ENCODE assay signal across 24 mouse cellular contexts in the genomic region with DNA sequence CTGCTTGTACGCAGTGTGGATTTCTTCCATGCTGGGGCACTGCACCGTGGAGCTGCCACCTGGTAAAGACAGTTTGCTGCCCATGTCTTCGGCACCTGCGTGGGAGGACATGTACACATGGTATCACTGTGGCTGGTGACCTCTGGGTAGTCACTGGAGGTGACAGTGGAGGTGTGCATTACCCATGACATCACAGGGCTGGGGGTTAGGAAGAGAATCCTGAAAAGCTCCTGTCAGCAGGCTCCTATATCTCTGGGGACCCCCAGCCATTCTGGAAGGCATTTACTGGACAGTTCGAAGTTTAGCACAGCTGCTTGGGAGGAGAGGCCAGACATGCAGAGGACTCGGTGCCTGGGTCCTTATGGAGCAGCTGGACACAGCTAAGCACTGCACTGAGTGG. TPM values are rescaled to one million over a fixed set of nuclear protein-coding genes. Genes with fewer than 3 reads are reported as not detected.
A peak's percentile ranks its signal among the peaks of the same experiment; 100 is the strongest.
DNase-seq lines count a peak whose midpoint lies in the region; ATAC-seq and TF ChIP-seq lines count a peak whose summit lies in the region.
"Had no signal": no experiment of that assay in that cellular context is flagged by ENCODE, and none has a peak within 500 bp of the region (broad histone marks: within the 10 kb centered on the region; RNA-seq: fewer than 3 reads in every experiment).

No protein-coding gene starts in this region.

- TF ChIP-seq CTCF in liver, postnatal 0 days (IDR thresholded peaks at IDR 0.05; ENCODE audit: low read depth): no peak
- TF ChIP-seq CTCF in heart, postnatal 0 days (IDR thresholded peaks at IDR 0.05; ENCODE audit: low read depth): no peak

- peaks cover 4% of the 10 kb centered on the region; the same call in 1 of the 2 replicates for H3K4me1 ChIP-seq in hindbrain, embryonic 16.5 days (ENCODE audit: control insufficient read depth, insufficient read depth, low read depth, low read length)
- peaks cover 10% of the 10 kb centered on the region for H3K4me1 ChIP-seq in hindbrain, embryonic 13.5 days (replicated peaks)
- H3K4me1 ChIP-seq in liver, postnatal 0 days (ENCODE audit: insufficient read depth): peaks cover 6% of the 10 kb centered on the region; the same call in 1 of the 2 replicates
- peaks cover 8% of the 10 kb centered on the region; the same call in 1 of the 2 replicates for H3K4me1 ChIP-seq in brown adipose tissue, adult 24 weeks (ENCODE audit: control insufficient read depth, insufficient read depth, insufficient read length, low read length)
- H3K4me1 ChIP-seq in heart, postnatal 0 days (ENCODE audit: control insufficient read depth, insufficient read depth): no peaks in the 10 kb centered on the region

- H3K36me3 ChIP-seq in hindbrain, embryonic 16.5 days (ENCODE audit: control insufficient read depth, insufficient read depth, low read length): no peaks in the 10 kb centered on the region
- H3K36me3 ChIP-seq in hindbrain, embryonic 13.5 days: no peaks in the 10 kb centered on the region
- H3K36me3 ChIP-seq in liver, postnatal 0 days (replicated peaks; ENCODE audit: insufficient read depth, low read length): no peaks in the 10 kb centered on the region
- H3K36me3 ChIP-seq in heart, postnatal 0 days (replicated peaks; ENCODE audit: control insufficient read depth, insufficient read depth, low read length): 0 out of 2 replicates have a peak, but pooled peaks cover 4% of the 10 kb centered on the region
- H3K36me3 ChIP-seq: limb, embryonic 12.5 days had no signal

- DNase-seq in liver, postnatal 0 days: no peak
- DNase-seq in liver: no peak
- no peak for DNase-seq in heart, postnatal 0 days (ENCODE audit: low spot score)
- no peak for DNase-seq in layer of hippocampus, postnatal 10 days (ENCODE audit: low spot score in 2 of 2)
- DNase-seq: right cerebral cortex, postnatal 25 days had no signal

- H3K4me3 ChIP-seq in hindbrain, embryonic 16.5 days (ENCODE audit: low read length): no peak overlapping the region
- H3K4me3 ChIP-seq in hindbrain, embryonic 13.5 days: no peak overlapping the region
- H3K4me3 ChIP-seq in liver, postnatal 0 days (ENCODE audit: low read depth, low read length): no peak overlapping the region
- H3K4me3 ChIP-seq in brown adipose tissue, adult 24 weeks (ENCODE audit: insufficient read depth, low read depth, low read length): peak overlapping the region; percentile 37
- H3K4me3 ChIP-seq in heart, postnatal 0 days (ENCODE audit: low read depth, low read length): no peak overlapping the region
- H3K4me3 ChIP-seq: erythroblast, embryonic 14.5 days; limb, embryonic 12.5 days had no signal

- H3K9me3 ChIP-seq in hindbrain, embryonic 16.5 days (ENCODE audit: control insufficient read depth, low read length): no peaks in the 10 kb centered on the region
- no peaks in the 10 kb centered on the region for H3K9me3 ChIP-seq in hindbrain, embryonic 13.5 days
- no peaks in the 10 kb centered on the region for H3K9me3 ChIP-seq in liver, postnatal 0 days (ENCODE audit: low read length)
- H3K9me3 ChIP-seq in heart, postnatal 0 days (replicated peaks; ENCODE audit: control insufficient read depth, low read length): no peaks in the 10 kb centered on the region
- H3K9me3 ChIP-seq: limb, embryonic 12.5 days had no signal

- no peak overlapping the region for H3K4me2 ChIP-seq in hindbrain, embryonic 16.5 days (ENCODE audit: low read length)
- H3K4me2 ChIP-seq in hindbrain, embryonic 13.5 days: no peak overlapping the region
- no peak overlapping the region for H3K4me2 ChIP-seq in liver, postnatal 0 days (ENCODE audit: low read depth, low read length)
- H3K4me2 ChIP-seq in heart, postnatal 0 days (ENCODE audit: low read depth, low read length): 0 out of 2 replicates have a peak overlapping the region, but pooled peaks have one; percentile 9
- H3K4me2 ChIP-seq: hindbrain, embryonic 14.5 days; limb, embryonic 12.5 days had no signal

- ATAC-seq in hindbrain, embryonic 16.5 days: no peak
- no peak for ATAC-seq in hindbrain, embryonic 13.5 days (ENCODE audit: low FRiP score)
- ATAC-seq in liver, postnatal 0 days: 0 out of 2 replicates have a peak, but pooled peaks have one; percentile 40
- ATAC-seq in heart, postnatal 0 days (ENCODE audit: insufficient read depth, low read depth): no peak
- ATAC-seq: forebrain, embryonic 14.5 days; midbrain, embryonic 16.5 days had no signal

- TF ChIP-seq EP300 in liver, postnatal 0 days (IDR thresholded peaks at IDR 0.05; ENCODE audit: low read depth): no peak
- no peak for TF ChIP-seq EP300 in heart, postnatal 0 days (IDR thresholded peaks at IDR 0.05; ENCODE audit: low read depth)

- H3K9ac ChIP-seq in hindbrain, embryonic 16.5 days (ENCODE audit: low read depth, low read length): peak overlapping the region; percentile 13; the same call in 1 of the 2 replicates
- H3K9ac ChIP-seq in hindbrain, embryonic 13.5 days: no peak overlapping the region
- no peak overlapping the region for H3K9ac ChIP-seq in liver, postnatal 0 days (replicated peaks)
- no peak overlapping the region for H3K9ac ChIP-seq in heart, postnatal 0 days (replicated peaks; ENCODE audit: low read depth, low read length)
- H3K9ac ChIP-seq: hindbrain, embryonic 14.5 days; limb, embryonic 12.5 days; liver, embryonic 14.5 days had no signal

- 80% methylated on average over 6 of the region's 6 CpGs for WGBS in hindbrain, embryonic 16.5 days
- 81% methylated on average over 6 of the region's 6 CpGs for WGBS in hindbrain, embryonic 13.5 days
- WGBS in liver, postnatal 0 days (ENCODE audit: insufficient replicate concordance): 71% methylated on average over 6 of the region's 6 CpGs
- 64% methylated on average over 6 of the region's 6 CpGs for WGBS in heart, postnatal 0 days

- no peak overlapping the region for H3K27ac ChIP-seq in hindbrain, embryonic 16.5 days (ENCODE audit: low read depth, low read length)
- H3K27ac ChIP-seq in hindbrain, embryonic 13.5 days: no peak overlapping the region
- no peak overlapping the region for H3K27ac ChIP-seq in liver, postnatal 0 days (ENCODE audit: low read depth)
- peak overlapping the region; percentile 52 for H3K27ac ChIP-seq in brown adipose tissue, adult 24 weeks (replicated peaks; ENCODE audit: low read depth, low read length)
- no peak overlapping the region for H3K27ac ChIP-seq in heart, postnatal 0 days (ENCODE audit: low read depth)
- H3K27ac ChIP-seq: hindbrain, embryonic 14.5 days; limb, embryonic 12.5 days; liver, embryonic 14.5 days had no signal

- no peaks in the 10 kb centered on the region for H3K27me3 ChIP-seq in hindbrain, embryonic 16.5 days (replicated peaks; ENCODE audit: control insufficient read depth, insufficient read depth, low read length)
- no peaks in the 10 kb centered on the region for H3K27me3 ChIP-seq in hindbrain, embryonic 13.5 days
- H3K27me3 ChIP-seq in liver, postnatal 0 days (ENCODE audit: insufficient read depth, low read length): no peaks in the 10 kb centered on the region
- no peaks in the 10 kb centered on the region for H3K27me3 ChIP-seq in heart, postnatal 0 days (ENCODE audit: control insufficient read depth, insufficient read depth, low read length)
- H3K27me3 ChIP-seq: limb, embryonic 12.5 days had no signal

RNA-seq across cellular contexts. Expression of gene Gm10974, which starts 22.9 kb away (rescaled TPM):
- polyA plus RNA-seq in hindbrain, embryonic 16.5 days (2015; fragmentation: Nextera tagmentation; extraction: Ambion mirVana): not detected in 2 replicates
- not detected in 2 replicates for polyA plus RNA-seq in hindbrain, embryonic 13.5 days (2015; fragmentation: Nextera tagmentation; extraction: Ambion mirVana)
- polyA plus RNA-seq in liver, postnatal 0 days (2015; fragmentation: Nextera tagmentation; extraction: Ambion mirVana): not detected in 2 replicates
- not detected in 2 replicates for polyA plus RNA-seq in brown adipose tissue, adult 24 weeks (2012; ENCODE audit: insufficient read depth, insufficient read length, missing spikeins)
- not detected in 2 replicates for total RNA-seq in heart, postnatal 0 days (2014; rRNA removed; ENCODE audit: low replicate concordance)
- not detected in 2 replicates for polyA plus RNA-seq in heart, postnatal 0 days (2015; fragmentation: Nextera tagmentation; extraction: Ambion mirVana)
- total RNA-seq in layer of hippocampus, postnatal 10 days (2021): not detected
- total RNA-seq: adrenal gland, adult 2 months; common myeloid progenitor, adult 5-6 weeks; gastrocnemius, postnatal 36 days; heart, postnatal 10 days; layer of hippocampus, postnatal 25 days; left cerebral cortex, postnatal 10 days; megakaryocyte progenitor cell, adult 5-6 weeks; neutrophil, adult 5-6 weeks had no signal
- polyA plus RNA-seq: adrenal gland, adult 2 months; embryonic facial prominence, embryonic 11.5 days; erythroblast, embryonic 14.5 days; forebrain, embryonic 14.5 days; hindbrain, embryonic 14.5 days; large intestine, adult 2 months; limb, embryonic 12.5 days; liver, embryonic 14.5 days; midbrain, embryonic 16.5 days had no signal

RNA-seq across cellular contexts. Expression of gene Lrrk1, which starts 45.3 kb away (rescaled TPM):
- 3.0 and 4.5 TPM in 2 replicates for polyA plus RNA-seq in hindbrain, embryonic 16.5 days (2015; fragmentation: Nextera tagmentation; extraction: Ambion mirVana)
- polyA plus RNA-seq in hindbrain, embryonic 13.5 days (2015; fragmentation: Nextera tagmentation; extraction: Ambion mirVana): 4.6 and 5.0 TPM in 2 replicates
- polyA plus RNA-seq in liver, postnatal 0 days (2015; fragmentation: Nextera tagmentation; extraction: Ambion mirVana): 2.6 and 3.0 TPM in 2 replicates
- polyA plus RNA-seq in brown adipose tissue, adult 24 weeks (2012; ENCODE audit: insufficient read depth, insufficient read length, missing spikeins): 2.1 and 2.5 TPM in 2 replicates
- 10.3 and 10.7 TPM in 2 replicates for total RNA-seq in heart, postnatal 0 days (2014; rRNA removed; ENCODE audit: low replicate concordance)
- 4.0 and 4.1 TPM in 2 replicates for polyA plus RNA-seq in heart, postnatal 0 days (2015; fragmentation: Nextera tagmentation; extraction: Ambion mirVana)
- total RNA-seq in layer of hippocampus, postnatal 10 days (2021): 1 to 10 TPM; 3.1 to 3.4 TPM
